Mouse (Mus musculus): ENCODE data around the gene Map1s.

DNA sequence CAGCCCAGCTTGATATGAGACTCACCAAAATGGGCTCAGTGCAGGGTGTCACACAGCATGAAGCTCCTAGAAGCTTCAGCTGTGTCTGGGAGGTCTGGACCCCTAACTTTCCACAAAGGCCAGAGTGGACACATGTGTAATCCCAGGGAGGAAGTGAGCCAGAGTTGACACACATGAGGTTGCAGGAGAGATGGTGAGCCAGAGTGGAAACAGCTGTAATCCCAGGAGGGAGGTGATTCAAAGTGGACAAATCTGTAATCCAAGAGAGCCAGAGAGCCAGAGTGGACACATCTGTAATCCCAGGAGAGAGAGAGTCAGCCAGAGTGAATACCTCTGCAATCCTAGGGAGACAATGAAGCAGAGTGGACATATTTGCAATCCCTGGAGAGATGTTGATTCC is 59.1 kb downstream of the Map1s start:
- no peak for TF ChIP-seq CTCF (conservative IDR thresholded peaks at IDR 0.05; ENCODE audit: low read length)
- no peak for TF ChIP-seq NANOG (IDR thresholded peaks at IDR 0.05; ENCODE audit: borderline replicate concordance, low read length)
- no peak for TF ChIP-seq POU5F1 (IDR thresholded peaks at IDR 0.05; ENCODE audit: borderline replicate concordance, low read length)
